Mouse (Mus musculus) CD4-positive, CD25-positive, alpha-beta regulatory T cell, adult 2 months (primary cell): ENCODE results near the gene Anp32e.
"Not testable (repeated sequence)": the region's sequence is repeated elsewhere in the genome, so short reads cannot be mapped to it uniquely, and the experiment has no call there.

Experiments
- DNase-seq: peaks from one replicate; pipeline ENCODE4 v3.0.0-alpha.2; 2012; ENCODE audit warnings: low read depth, low spot score

Gene Anp32e

GRCm38 (mm10) chr3:95942749-95943148, 13.7 kb downstream of the Anp32e start:
- no peak for DNase-seq

- no peak for DNase-seq
These were observed 14.2 kb downstream of the Anp32e start for GRCm38 (mm10) chr3:95943226-95943625.

DNA sequence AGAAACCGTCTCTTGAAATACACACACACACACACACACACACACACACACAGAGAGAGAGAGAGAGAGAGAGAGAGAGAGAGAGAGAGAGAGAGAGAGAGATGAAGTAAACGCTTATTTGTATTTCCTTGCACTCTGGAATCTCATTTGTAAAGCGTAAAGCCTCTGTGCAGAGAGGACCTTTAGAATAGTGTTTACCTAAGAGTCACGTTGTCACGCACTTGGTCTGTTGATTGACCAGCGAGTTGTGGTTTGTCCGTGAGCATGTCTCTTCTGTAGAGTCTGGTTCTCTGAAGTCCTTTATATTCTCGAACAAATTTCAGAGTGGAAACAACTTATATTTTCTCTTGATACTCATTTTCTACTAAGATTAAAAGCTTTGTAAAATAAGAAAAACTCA, 15.7 kb downstream of the Anp32e start:
- no peak for DNase-seq

DNA sequence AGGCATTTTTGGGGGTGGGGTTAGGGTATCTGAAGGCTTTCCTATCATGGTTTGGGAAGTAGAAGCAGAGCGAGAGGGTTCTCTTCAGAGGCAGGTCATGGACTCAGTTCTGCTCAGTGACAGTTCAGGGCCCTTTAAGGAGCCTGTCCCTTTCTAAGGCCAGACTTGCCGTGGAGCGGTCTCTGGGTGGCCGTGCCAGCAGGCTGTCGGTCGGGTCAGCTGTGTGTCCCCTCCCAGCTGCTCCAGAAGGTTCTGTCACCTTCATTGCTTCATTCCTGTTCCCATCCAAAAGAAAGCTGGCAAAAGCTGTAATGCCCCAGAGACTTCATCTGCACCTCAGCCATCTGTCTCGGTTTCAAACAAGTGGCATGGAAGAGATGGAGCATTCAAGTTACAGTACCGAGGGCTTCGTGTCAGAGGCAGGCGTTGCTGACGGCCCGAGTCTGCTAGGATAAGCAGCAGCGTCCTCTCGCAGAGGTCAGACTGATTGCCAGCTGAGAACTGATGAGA, 16.7 kb downstream of the Anp32e start:
- no peak for DNase-seq

GRCm38 (mm10) chr3:95948325-95948724, 19.3 kb downstream of the Anp32e start:
- DNase-seq: no peak

DNA sequence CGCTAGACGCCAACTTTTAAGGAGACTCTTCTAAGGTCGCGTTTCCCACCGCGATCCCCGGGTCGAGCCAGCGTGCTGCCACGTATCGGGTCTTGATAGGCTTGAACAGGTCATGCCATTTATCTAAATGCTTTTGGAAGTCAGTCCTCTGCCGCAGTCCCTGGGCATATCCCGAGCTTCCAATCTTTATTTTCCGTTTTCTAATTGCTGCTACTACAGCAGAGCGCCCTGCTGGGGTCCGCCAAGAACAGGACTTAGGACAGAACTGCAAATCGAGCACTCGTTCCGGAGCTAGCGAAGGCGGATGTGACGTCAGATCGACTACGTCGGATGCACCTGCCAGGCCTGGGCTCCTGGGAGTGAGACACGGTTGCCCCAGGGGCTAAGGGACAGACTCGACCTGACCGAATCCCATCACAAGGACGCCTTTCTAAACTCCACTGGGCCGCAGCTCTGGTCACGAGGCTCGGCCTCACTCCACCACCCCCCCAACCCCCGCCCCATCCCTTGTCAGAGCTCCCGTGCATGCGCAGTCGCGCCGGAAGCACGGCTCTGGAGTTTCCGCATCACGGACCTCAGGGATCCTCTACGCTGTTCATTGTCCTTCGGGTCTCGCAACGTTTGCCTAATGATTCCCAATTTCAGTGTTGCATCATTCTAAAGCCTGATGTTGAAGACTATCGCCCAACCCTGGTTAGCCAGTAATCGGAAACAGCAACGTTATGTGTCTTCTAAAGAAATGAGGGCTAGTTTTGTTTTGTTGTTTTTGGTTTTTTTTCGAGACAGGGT, 21.9 kb downstream of the Anp32e start:
- DNase-seq: peak; percentile 95

GRCm38 (mm10) chr3:95951566-95951965, 22.5 kb downstream of the Anp32e start:
- peak; percentile 27 for DNase-seq

DNA sequence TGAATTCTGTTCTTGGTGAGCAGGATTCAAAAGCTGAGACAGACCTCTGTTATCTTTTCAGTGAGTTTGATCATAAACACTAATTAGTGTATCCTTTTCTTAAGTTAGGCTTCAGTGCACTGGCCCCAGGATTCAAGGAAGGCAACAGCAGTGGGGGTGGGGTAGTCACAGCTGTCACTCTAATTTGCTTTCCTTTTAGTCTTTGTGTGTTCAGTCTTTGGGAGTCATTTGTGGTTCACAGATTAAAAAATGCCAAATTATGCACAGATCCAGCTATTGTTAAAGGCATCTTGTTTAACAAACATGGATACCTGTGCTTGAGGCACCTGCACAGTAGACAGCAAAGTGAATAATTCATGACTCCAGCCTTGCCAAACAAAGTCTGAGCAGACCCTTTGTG, 24.0 kb downstream of the Anp32e start:
- no peak for DNase-seq

DNA sequence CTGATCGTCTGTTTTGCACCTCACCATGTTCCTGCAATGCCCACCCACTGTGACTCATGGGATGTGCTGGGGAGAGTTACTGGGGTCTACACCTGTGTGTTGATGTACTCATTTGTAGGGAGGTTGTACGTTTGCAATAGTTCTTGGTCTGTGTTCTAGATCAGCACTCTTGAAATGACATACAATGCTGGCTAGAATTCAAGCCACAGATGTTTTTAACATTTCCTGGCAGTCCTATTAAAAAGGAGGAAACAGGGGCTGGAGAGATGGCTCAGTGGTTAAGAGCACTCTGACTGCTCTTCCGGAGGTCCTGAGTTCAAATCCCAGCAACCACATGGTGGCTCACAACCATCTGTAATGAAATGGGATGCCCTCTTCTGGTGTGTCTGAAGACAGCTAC, 24.5 kb downstream of the Anp32e start:
- no peak for DNase-seq

GRCm38 (mm10) chr3:95954648-95955173, 25.7 kb downstream of the Anp32e start:
- not testable (repeated sequence) for DNase-seq

- DNase-seq: no peak
These were observed 26.3 kb downstream of the Anp32e start for GRCm38 (mm10) chr3:95955318-95955717.

DNA sequence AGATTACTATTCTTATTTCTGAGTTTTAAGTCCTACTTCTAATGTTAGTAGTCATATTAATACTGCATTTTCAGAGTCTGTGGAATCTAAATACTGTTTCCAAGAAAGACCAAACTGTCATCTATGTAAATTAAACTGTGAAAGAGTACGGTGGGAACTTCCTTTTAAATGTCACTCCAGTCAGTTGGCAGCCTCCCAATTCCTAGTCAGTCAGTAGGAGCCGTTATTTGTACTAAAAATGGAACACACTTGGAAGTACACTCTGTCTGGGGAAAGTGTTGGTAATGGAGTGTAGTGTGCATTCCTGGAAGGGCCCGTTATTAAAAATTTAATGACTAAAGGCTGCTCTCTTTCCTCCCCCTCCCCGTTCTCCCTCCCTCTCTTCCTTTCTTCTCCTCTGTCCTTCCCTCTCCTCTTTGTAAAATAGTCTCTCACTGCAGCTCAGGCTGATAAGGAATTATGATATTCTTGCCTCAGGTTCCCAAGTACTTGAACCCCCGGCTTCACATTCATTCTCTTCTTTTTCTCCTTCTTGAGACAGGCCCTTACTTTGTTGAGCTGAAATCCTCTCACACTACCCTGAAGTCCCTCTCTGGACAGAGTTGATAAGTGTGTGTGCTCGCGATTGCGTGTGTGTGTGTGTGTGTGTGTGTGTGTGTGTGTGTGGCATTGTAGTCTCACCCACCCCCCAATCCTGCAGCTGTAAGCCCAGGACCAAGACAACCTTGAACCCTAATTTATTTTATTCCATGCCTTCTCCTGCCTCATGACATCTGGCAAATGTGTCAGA, 28.5 kb downstream of the Anp32e start:
- no peak for DNase-seq

- peak; percentile 64 for DNase-seq
These were observed 30.0 kb downstream of the Anp32e start for GRCm38 (mm10) chr3:95959082-95959481.

DNA sequence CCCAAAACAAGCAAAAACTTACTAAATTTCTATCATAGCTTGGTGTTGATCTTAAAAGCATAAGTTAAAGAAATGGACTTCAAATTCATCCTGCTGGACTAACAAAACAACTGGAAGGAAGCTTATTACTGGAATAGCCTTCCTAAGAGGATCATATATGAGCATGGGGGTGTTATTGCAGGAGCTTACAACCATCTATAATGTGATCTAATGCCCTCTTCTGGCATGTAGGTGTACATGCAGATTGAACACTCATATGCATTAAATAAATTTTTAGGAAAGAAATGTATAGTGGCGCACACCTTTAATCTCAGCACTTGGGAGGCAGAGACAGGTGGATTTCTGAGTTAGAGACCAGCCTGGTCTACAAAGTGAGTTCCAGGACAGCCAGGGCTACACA, 30.8 kb downstream of the Anp32e start:
- DNase-seq: peak; percentile 38

- DNase-seq: not testable (repeated sequence)
These were observed 33.1 kb downstream of the Anp32e start for GRCm38 (mm10) chr3:95962182-95962581.

DNA sequence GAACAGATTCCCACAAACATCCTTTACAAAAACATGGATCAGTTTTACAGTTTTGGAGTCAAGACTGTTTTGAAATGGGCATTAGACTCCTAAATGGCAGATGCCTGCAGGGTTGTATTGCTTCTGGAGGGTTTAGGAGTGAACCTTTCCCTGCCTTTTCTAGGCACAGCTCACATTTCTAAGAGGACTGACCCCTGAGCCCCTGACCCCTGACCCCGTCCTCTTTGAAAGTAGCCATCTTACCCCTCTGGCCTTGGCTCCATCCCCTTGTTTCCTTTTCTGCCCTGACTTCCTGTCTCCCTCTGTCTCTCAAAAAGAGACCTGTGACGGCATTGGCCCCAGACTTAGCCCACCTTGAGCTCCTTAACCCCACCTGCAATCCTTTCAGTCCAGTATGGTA, 34.2 kb downstream of the Anp32e start:
- no peak for DNase-seq

DNA sequence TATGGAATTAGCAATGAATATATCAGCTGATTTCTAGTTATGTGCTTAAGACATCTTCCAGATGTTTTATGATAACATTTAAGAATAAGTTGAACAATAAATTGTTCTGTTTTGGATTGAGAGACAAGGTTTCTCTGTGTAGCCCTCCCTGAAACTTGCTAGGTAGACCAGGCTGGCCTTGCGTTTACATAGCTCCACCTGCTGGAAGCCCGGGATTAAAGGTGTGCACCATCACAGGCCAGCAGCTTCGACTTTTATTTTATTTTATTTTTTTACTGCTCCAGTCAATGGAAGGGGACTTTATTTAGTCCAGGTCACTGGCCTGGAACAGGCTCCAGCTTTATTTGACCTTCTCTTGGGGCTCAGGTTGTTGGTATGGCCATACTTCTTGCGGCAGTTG, 34.6 kb downstream of the Anp32e start:
- peak; percentile 77 for DNase-seq

- peak; percentile 67 for DNase-seq
These were observed 36.7 kb downstream of the Anp32e start for GRCm38 (mm10) chr3:95965518-95966451.

DNA sequence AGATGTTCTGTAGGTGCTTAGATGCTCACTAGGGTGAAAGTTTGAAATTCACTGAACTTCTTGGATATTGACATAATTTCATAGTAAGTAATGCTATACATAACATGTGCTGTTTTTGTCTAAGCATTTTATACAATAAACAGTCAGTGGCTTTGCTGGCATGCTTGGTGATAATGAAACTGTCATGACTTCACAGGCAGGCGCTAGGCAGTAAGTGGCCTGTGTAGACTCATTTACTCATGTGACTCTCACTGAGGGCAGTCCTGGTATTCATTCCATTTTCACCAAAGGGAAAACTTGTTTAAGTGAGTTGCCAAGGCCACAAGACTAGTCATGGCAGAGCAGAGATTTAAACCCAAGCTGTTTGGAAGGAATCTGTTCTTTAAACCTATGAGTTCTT, 40.2 kb downstream of the Anp32e start:
- no peak for DNase-seq

- DNase-seq: not testable (repeated sequence)
These were observed 41.6 kb downstream of the Anp32e start for GRCm38 (mm10) chr3:95970661-95971060.

- DNase-seq: peak; percentile 66
These were observed 43.3 kb downstream of the Anp32e start for GRCm38 (mm10) chr3:95972251-95972872.
